Mouse (Mus musculus): ENCODE measurements at regions not wholly inside any gene's neighbourhood (a gene's known extent, or its start where the extent isn't known, plus 50 kb on each side); places are given as distances from the start of the nearest gene placed in this dataset.

- TF ChIP-seq CTCF (IDR thresholded peaks at IDR 0.05; ENCODE audit: low read depth, low read length) (no peak), POLR2A (IDR thresholded peaks at IDR 0.05; ENCODE audit: borderline replicate concordance, low read depth, low read length) (no peak)
Measured at GRCm38 (mm10) chrX:19080021-19080420, 401.1 kb downstream of the Tex13c3 start.

All from bone marrow macrophage, adult 2 months (primary cell).